Mouse (Mus musculus) lung, postnatal 0 days (tissue): ENCODE results near the gene Ptpn3. TPM values are rescaled to one million over a fixed set of nuclear protein-coding genes. Genes with fewer than 3 reads are reported as not detected.

Experiments used
- ATAC-seq: fragments of 200-750 bp; cut with Nextera tagmentation; 2 replicates; pipeline ENCODE4 v1.8.0; 2017; ENCODE audit warnings: moderate library complexity
- DNase-seq: peaks from one replicate; pipeline ENCODE4 v3.0.0-alpha.2; 2016; ENCODE audit warnings: low spot score
- H3K27ac ChIP-seq: fragments of 300-500 bp; sonication (generic); 2 replicates; pipeline ENCODE4 v1.5.1; 2014; ENCODE audit warnings: antibody characterized with exemption, mild to moderate bottlenecking, low read length, mixed read lengths
- H3K27me3 ChIP-seq: fragments of 300-500 bp; sonication (generic); replicated peaks from 2 replicates; pipeline ENCODE4 v1.6.1; 2014; ENCODE audit warnings: low read length, mixed read lengths; ENCODE audit not compliant: insufficient read depth
- H3K36me3 ChIP-seq: fragments of 300-500 bp; sonication (generic); 2 replicates; pipeline ENCODE4 v1.6.1; 2014; ENCODE audit warnings: low read length, mixed read lengths; ENCODE audit not compliant: insufficient read depth
- H3K4me1 ChIP-seq: fragments of 300-500 bp; sonication (generic); 2 replicates; pipeline ENCODE4 v1.6.1; 2014; ENCODE audit warnings: antibody characterized with exemption, low read depth, low read length, mixed read lengths; ENCODE audit not compliant: insufficient read depth
- H3K4me2 ChIP-seq: fragments of 300-500 bp; sonication (generic); replicated peaks from 2 replicates; pipeline ENCODE4 v1.6.1; 2014; ENCODE audit warnings: low read depth, mild to moderate bottlenecking, low read length, moderate library complexity, mixed read lengths
- H3K4me3 ChIP-seq: fragments of 300-500 bp; sonication (generic); 2 replicates; pipeline ENCODE4 v1.5.1; 2014; ENCODE audit warnings: low read depth, low read length
- H3K9ac ChIP-seq: fragments of 300-500 bp; sonication (generic); replicated peaks from 2 replicates; pipeline ENCODE4 v1.6.1; 2014; ENCODE audit warnings: low read depth, mild to moderate bottlenecking
- H3K9me3 ChIP-seq: fragments of 300-500 bp; sonication (generic); 2 replicates; pipeline ENCODE4 v1.6.1; 2016; ENCODE audit warnings: low read length, mixed read lengths
- CTCF ChIP-seq: IDR thresholded peaks from 2 replicates; pipeline ENCODE4 v1.5.1; 2016; ENCODE audit warnings: antibody characterized with exemption, mild to moderate bottlenecking
- EP300 ChIP-seq: IDR thresholded peaks from 2 replicates; pipeline ENCODE4 v1.6.1; 2016; ENCODE audit warnings: antibody characterized with exemption, mild to moderate bottlenecking, control low read depth
- WGBS: fragments of 180-500 bp; shearing (Covaris S2); extraction: QIAGEN DNeasy Blood & Tissue Kit; methylation state at CpG from one replicate; pipeline ENCODE4 v1.1.7; 2014; 5-methylcytosine and 5-hydroxymethylcytosine counted together
- polyA plus RNA-seq: library from polyadenylated mRNA; unstranded; fragments of >200 nt; fragmentation: Nextera tagmentation; extraction: Ambion mirVana; gene quantifications from 2 replicates; pipeline ENCODE4 v1.2.1, GENCODE M21; 2015

The Ptpn3 gene
- polyA plus RNA-seq, 1 experiment from 2014 or later = 4.7 TPM

DNA sequence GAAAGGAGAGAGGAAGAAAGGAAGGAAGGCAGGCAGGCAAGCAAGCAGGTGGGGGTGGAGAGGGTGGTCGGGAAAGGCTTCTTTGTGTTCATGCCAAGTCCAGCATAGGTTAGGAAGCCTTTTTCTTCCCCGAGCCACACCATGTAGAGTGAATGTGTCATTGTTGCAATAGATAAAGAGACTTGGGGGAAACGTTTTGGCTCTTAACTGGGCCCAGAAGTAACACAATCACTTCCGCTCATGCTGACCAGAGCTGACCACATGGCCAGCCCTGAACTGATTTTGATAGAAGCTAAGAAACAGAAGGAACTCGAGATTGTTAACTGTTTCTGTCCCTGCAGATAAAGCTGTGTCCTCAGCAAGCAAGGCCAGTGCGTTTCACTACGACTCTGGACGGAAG lies 128.8 kb downstream of the Ptpn3 start:
- Histone ChIP-seq H3K4me2 (no peak overlapping the region), H3K9ac (no peak overlapping the region), H3K4me1 (no peaks in the 10 kb centered on the region; the same call in 1 of the 2 replicates), H3K27me3 (no peaks in the 10 kb centered on the region), H3K9me3 (no peaks in the 10 kb centered on the region), H3K4me3 (no peak overlapping the region), H3K27ac (no peak overlapping the region), H3K36me3 (no peaks in the 10 kb centered on the region)
- DNase-seq (no peak), ATAC-seq (no peak)
- TF ChIP-seq CTCF (no peak), EP300 (no peak)
- 51% methylated on average over 8 of the region's 8 CpGs for WGBS

- DNase-seq (peak; percentile 61), ATAC-seq (no peak)
- WGBS = 38% methylated on average over 5 of the region's 5 CpGs
- no peaks in the 10 kb centered on the region for H3K36me3 ChIP-seq
- H3K27me3 ChIP-seq = no peaks in the 10 kb centered on the region
- H3K9ac ChIP-seq = no peak overlapping the region
- H3K4me2 ChIP-seq = no peak overlapping the region
- no peak for TF ChIP-seq CTCF
- H3K27ac ChIP-seq = no peak overlapping the region
- H3K9me3 ChIP-seq = no peaks in the 10 kb centered on the region
- H3K4me1 ChIP-seq = no peaks in the 10 kb centered on the region; the same call in 1 of the 2 replicates
- no peak overlapping the region for H3K4me3 ChIP-seq
These were observed 129.8 kb downstream of the Ptpn3 start for GRCm38 (mm10) chr4:57171817-57172216.

GRCm38 (mm10) chr4:57168680-57169079 lies 133.0 kb downstream of the Ptpn3 start:
- WGBS = 72% methylated on average over 3 of the region's 3 CpGs
- Histone ChIP-seq H3K9me3 (no peaks in the 10 kb centered on the region), H3K27ac (peak overlapping the region; percentile 69), H3K4me2 (no peak overlapping the region), H3K27me3 (no peaks in the 10 kb centered on the region), H3K4me3 (no peak overlapping the region), H3K36me3 (no peaks in the 10 kb centered on the region), H3K9ac (no peak overlapping the region), H3K4me1 (no peaks in the 10 kb centered on the region; the same call in 1 of the 2 replicates)
- TF ChIP-seq EP300 (peak; percentile 92), CTCF (no peak)
- peak; percentile 66 for DNase-seq
- peak; percentile 73 for ATAC-seq

DNA sequence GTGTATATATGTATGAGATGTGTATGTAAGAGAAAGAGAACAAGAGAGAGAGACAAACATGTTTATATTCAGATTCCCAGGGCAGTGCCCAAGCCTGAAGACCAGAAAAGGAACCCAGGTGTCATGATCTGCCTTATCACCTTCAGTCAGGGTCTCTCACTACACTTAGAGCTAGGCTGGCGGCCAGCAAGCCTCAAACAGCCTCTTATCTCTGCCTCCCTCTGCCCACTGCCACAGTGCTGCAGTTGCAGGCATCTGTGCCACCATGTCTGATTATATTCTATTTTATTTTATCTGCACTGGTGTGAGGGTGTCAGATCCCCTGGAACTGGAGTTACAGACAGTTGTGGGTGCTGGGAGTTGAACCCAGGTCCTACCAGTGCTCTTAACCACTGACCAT lies 133.4 kb downstream of the Ptpn3 start:
- WGBS = 40% methylated on average over 1 of the region's 1 CpGs
- H3K4me2 ChIP-seq = no peak overlapping the region
- no peak overlapping the region for H3K4me3 ChIP-seq
- DNase-seq (no peak), ATAC-seq (no peak)
- no peaks in the 10 kb centered on the region for H3K36me3 ChIP-seq
- H3K4me1 ChIP-seq = no peaks in the 10 kb centered on the region; the same call in 1 of the 2 replicates
- peak overlapping the region; percentile 69 for H3K27ac ChIP-seq
- H3K9ac ChIP-seq = no peak overlapping the region
- H3K27me3 ChIP-seq = no peaks in the 10 kb centered on the region
- no peaks in the 10 kb centered on the region for H3K9me3 ChIP-seq
- TF ChIP-seq CTCF (no peak), EP300 (no peak)

GRCm38 (mm10) chr4:57166922-57167870 lies 134.4 kb downstream of the Ptpn3 start:
- no peaks in the 10 kb centered on the region for H3K9me3 ChIP-seq
- TF ChIP-seq CTCF = peak; percentile 61
- no peak for TF ChIP-seq EP300
- no peaks in the 10 kb centered on the region for H3K27me3 ChIP-seq
- H3K36me3 ChIP-seq = no peaks in the 10 kb centered on the region
- H3K27ac ChIP-seq = peak overlapping the region; percentile 76
- H3K4me1 ChIP-seq = no peaks in the 10 kb centered on the region; the same call in 1 of the 2 replicates
- H3K4me2 ChIP-seq = no peak overlapping the region
- peak; percentile 79 for DNase-seq
- 40% methylated on average over 12 of the region's 12 CpGs for WGBS
- ATAC-seq = peak; percentile 83
- no peak overlapping the region for H3K9ac ChIP-seq
- H3K4me3 ChIP-seq = no peak overlapping the region

- TF ChIP-seq CTCF (no peak), EP300 (no peak)
- 37% methylated on average over 3 of the region's 3 CpGs for WGBS
- no peak for DNase-seq
These were observed 136.0 kb downstream of the Ptpn3 start for GRCm38 (mm10) chr4:57165654-57166053.

More at GRCm38 (mm10) chr4:57165654-57166053, 136.0 kb downstream of the Ptpn3 start:
- Histone ChIP-seq H3K9ac (no peak overlapping the region), H3K27me3 (no peaks in the 10 kb centered on the region), H3K36me3 (no peaks in the 10 kb centered on the region), H3K27ac (no peak overlapping the region), H3K4me1 (no peaks in the 10 kb centered on the region), H3K4me3 (no peak overlapping the region), H3K4me2 (no peak overlapping the region), H3K9me3 (no peaks in the 10 kb centered on the region)
- no peak for ATAC-seq
